Mouse (Mus musculus) layer of hippocampus, adult 11-12 months (tissue): ENCODE measurements around the gene Rnasek.

Experiments
- DNase-seq: peaks from one replicate; pipeline ENCODE4 v3.0.0; 2022; ENCODE audit warnings: low spot score

The Rnasek gene

DNA sequence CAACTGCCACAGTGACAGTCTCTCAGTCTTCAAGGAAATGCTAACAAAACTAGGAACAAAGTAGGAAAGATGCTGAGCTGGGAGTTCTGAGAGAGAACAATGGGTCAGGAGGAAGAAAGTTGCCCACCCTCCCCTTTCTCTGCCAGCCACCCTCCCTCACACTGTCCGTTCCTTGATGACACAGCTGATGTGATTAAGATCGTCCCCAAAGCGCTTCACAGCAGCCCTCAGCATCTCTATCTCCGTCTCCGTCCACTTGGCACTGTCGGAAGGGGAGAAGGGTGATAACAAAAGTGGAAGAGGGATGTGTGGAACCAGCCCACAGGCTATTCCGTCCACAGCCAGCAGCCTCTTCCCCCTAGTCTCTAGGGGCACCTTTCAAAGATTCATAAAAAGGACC is 2.9 kb downstream of the Rnasek start:
- no peak for DNase-seq

DNA sequence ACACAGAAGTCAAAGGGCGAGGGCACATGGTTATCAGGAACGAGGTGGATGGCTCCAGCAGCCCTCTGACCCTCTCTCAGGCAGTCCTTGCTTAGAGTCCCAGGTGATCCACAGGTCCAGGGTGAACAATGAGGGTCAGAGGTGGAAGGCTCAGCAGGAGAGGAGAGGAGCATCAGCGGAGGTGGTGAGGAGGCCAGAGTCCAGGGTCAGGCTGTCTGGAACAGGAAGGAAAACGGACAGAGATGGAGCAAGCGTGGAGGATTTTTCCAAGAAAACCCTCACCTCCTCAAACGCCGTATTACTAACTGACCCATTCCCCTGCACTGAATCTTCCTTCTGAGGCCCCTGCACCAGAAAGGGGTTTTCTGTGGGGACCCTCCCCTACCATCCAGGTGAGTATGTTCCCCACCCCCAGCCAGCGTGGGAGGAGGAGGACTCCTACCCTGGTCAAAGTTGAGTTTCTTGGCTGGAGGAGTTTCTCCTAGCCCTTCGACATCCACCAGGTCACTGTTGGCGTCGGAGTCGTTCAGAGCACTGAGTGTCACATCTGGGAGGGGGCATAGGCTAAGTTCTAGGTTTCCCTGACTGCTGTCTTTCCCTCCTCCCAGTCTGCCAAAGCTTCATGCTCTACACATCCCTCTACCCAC is 4.3 kb downstream of the Rnasek start:
- DNase-seq = no peak

DNA sequence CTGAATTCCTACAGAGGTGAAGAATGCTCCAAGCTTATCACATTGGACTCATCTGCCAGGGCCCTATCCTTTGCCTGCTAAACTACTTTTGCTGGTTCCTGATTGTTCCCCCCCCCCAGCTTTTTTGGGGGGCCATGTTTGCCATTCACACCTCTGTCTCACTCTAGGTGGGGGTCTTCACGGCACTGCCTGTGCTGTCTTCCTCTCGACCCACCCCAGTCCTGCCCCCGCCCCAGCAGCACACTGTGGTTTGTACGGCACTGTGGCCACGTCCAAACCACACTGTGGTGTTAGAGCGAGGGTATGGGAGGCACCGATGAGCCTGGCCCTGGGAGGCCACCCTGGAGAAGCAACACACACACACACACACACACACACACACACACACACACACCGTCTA is 5.1 kb downstream of the Rnasek start:
- DNase-seq = no peak

DNA sequence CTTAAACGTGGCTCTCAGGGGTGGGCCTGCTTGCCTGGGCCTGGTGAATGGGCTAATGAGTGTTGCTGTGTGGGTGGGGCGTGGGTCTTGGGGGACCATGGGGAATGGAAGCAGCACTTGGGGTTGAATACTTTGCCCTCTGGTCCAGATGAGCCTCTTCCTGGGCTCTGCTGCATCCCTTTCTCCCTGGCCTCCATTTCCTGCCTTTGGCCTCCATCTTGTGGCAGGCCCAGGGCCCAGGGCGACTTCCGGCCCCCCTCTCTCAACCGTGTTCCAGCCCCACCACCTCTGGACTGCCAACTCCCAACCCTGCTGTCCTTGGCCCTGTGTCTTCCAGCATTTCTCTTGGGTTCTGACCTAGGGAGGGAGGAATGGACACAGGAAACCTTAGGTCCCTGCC is 5.6 kb downstream of the Rnasek start:
- no peak for DNase-seq

DNA sequence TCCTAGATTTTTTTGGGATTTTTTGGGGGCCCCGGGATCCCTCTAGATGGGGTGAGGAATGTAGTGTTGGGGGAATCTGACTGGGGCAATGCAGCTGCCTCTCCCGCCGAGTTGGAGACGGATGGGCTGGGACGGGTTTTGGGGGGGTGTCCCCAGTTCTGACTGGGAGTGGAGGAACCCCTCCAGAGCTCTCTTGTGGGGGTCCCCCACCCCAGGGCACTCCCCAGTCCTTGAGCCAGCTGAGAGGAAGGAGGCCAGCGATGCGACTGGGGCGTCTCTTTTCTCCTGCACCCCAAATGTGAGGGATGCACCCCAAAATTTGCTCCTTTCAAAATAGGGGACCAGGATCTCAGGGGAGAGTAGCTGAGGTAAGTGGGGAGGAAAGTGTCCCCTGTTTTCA is 6.6 kb downstream of the Rnasek start:
- no peak for DNase-seq

DNA sequence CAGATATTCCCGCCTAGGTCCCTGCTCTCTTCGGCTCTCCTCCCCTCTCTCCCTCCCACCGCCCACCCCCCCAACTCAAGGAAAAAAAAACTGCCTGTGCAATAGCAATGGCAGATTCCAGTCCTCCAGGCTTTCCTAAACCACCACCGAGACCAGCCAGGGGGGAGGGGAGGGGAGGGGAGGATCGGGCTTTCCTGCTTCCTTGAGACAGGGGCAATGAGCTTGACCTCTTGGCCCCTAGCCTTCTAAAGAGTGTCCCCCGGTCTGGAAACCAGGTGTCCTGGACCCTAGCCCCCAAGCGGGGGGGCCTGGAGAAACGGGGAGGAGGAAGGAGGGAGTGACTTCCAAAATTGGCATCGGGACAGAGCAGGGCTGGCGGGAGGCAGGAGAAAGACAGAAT is 7.1 kb downstream of the Rnasek start:
- DNase-seq = no peak

DNA sequence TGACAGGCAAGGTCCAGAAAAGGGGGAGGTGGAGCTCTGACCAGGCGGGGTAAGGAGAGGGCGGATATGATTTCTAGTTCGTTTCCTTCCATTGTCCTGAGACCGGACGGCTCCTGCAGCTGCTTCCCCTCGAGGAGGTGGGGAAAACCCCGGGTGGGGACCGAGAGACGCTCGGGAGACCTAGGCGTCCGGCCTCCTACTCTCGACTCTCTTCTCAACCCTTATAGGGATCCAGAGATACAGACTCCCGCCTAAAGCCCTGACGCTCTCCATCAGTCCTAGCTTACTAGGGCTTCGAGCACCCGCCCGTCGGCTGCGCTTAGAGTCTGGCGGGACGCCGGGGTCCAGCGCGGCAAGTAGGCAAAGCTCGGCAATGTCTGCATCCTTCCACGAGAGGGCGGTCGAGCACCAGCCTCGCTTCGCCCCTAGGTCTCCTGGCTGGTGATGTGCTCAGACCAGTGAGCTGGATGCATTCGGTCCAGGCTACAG is 9.4 kb downstream of the Rnasek start:
- peak; percentile 72 for DNase-seq

DNA sequence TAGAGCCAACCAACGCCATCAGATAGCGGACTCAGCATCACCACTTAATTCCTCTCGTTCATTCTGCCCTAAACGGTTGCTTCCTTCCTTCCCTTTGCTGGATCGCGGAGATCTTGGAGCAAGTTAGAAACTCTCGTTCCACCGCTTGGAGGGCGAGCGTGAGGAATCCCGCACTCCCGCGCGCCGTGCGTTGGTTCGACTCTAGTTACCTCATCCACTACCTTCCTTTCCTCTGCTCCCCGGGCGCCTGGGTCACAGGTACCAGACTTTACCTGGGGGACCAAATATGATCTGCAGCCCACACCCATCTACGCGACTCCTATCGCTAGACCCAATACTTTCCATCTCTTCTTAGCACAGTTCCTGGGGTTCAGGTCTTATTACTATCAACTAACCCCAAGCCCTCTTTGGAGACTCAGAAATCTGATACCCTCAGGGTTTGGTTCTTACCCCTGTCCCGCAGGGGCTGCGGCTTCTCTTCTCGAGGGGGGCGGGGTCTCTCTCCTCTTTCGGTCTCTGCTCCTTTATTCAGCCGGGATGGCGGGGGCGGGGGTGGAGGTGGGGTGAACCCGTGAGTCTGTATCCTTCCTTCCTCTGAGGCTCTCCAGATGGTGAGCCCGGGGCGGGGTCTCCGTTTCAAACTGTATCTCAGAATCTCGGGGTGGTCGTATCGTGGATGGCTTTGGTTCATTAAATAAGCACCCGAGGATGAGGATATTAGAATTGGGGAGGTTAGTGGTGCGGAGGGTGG is 10.2 kb downstream of the Rnasek start, which contains the start of gene Bcl6b:
Gene Bcl6b (minus strand): TSS at position 539 of the 751 bp plus-strand sequence.
- DNase-seq = no peak

DNA sequence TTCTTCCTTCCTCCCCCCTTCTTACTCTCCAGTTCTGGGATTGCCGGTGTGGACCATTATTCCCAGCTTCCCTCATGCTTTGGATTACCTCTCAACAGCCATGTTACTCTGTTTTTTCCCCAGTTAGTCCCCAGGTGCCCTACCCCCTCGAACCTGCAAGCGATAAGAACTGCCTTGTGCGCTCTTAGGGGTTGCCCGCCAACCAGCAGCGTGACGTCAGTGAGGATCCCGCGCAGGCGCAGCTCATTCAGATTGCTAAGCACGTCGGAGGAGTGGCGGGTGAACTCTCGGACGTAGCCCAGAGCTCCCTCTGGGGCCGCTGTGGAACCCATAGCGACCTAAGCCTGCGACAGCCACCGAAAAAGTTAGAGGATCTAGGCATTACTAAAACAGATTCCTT is 10.8 kb downstream of the Rnasek start:
- DNase-seq = peak; percentile 78

DNA sequence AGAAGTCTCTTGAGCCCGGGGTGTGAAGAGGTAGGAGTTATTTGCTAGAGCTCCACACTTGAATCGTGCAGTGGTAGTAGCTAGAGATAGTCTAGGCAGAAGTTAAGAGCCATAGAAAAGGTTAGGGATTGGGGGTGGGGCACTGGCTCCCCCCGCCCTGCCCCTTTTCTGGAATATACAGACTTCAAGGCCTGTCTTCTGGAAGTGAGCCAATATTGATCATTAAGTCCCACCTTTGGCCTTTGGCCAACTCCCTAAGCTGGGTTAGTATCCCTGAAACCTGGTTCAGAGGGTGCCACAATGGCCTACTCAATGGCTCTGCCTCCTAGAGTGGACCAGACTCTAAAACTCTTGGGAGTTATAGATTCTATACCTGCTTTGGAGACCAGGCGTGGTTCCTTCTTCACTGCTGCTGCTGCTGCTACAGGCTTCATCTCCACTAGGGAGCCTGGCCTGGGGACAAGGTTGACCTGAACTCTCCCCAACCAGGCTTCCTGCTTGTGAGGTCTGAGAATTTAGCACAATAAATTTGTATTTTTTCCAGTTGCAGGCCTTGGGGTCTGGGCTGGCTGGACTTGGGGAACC is 11.9 kb downstream of the Rnasek start:
- DNase-seq = no peak

DNA sequence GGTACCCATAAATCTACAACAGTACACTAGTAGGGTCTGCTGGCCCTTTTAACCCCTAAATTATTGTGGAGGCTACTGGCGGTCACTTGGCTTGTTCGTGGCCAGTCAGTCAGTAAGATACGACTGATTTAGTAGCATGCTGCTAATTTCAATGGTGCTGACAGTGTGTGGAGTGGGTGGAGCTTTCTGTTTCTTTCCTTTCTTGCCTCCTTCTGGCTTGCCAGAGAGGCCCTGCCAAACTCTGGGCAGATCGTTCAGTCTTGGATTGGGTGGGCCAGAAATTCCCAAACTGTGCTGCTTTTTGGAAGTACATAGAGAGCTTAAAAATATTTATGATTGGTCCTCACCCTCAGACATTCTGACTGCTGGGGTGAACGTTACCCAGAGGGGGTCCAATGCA is 12.5 kb downstream of the Rnasek start:
- DNase-seq = no peak

DNA sequence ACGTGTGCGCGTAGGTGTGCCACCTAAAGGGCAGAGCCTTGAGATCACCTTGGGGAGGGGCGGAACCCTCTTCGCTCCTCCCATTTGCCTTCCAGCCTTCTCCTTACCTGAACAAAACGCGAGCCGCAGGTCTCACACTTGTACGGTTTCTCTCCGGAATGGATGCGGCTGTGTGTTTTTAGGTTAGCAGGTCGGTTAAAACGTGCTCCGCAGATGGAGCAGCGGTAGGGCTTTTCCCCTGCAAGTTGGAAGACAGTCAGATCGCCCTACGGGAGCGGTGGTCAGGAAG is 13.1 kb downstream of the Rnasek start:
- no peak for DNase-seq

DNA sequence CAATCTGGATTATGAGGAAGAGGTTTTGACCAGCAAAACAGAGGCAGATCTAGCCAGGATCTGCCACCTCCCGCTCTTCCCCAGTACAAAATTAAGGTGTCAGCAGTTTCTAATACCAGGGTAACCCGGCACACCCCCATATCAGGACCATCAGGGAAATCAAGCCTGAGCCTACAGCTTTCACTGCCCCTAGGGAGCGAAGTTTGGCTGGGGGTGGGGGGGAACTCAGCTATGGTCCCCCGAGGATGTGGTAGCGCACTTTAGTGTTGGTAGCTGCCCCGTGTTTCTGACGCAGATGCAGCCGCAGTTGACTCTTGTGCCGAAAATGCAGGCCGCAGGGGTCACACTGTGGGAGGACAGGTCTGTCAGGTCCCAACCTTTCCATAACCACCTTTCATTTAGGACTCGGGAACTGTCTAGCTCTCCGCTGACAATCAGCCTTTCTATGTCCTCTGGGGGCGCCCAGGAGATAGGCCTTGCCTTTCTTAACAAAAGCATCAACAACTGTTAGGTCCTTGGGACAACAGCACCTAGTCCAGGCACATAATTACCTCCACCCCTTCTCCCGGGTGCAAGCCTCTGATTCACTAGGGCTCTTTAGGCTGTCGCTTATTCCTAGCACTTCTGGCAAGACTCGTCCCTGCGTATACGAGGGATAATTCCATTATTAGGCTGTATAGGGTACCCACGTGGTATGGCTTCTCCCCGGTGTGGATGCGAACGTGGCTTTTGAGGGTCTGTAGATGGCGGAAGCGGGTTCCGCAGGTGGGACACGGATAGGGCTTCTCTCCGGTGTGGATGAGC is 13.6 kb downstream of the Rnasek start:
- no peak for DNase-seq

DNA sequence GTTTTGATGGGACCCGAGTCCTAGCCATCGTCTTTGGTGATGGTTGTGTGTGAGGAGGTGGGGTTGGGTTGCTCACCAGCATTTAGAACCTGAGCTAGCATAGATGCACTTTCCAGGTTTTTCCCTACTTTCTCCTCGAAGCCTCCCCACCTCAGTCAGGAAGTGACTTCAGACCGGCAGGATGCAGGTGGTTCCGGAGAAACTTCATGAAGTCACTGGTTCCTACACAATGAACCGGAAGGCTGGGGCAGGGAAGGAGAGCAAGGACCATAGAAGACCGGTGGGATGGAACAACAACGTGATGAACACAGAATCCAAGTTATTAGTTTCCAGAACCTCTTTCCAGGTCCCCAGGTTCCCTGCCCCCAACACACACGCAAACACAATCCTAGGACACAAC is 15.9 kb downstream of the Rnasek start:
- no peak for DNase-seq

DNA sequence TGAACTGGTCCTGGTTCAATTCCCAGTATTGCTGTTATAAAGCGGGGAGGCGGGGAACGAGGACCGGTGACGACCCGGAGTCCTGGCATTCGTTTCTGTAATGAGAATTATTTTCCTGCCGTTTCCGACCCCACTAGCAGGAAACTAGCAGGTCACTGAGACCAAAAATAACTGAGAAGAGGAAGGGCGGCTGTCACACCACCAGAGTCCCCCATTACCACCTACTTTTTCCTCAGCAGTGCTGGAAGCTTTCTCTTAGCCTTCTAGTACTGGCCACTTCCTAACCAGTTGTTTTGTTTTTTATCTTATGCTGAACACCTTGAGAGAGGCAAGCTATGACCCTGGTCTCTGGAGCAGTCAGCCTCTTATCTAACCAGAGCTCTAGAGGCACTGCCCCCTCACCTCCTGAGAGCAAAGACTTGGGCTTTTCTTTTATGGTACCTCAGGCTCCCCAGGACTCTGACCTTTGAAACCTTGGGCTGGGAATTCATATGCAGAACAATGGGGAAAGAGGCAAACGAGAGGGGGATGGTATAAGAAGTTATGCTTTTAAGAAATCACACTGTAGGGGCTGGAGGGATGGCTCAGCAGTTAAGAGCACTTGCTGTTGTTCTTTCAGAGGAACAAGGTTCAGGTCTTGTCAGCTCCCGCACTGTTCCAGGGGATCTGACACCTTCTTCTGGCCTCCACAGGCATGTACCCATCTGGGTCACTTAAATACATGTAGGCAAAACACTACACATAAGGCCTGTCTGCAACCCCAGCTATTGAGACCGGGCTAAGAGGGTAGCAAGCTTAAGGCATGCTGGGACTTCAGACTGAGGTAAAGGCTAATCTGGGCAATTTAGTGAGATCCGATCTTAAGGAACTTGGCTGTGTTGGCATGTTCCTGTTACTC is 17.8 kb downstream of the Rnasek start:
- DNase-seq = no peak

DNA sequence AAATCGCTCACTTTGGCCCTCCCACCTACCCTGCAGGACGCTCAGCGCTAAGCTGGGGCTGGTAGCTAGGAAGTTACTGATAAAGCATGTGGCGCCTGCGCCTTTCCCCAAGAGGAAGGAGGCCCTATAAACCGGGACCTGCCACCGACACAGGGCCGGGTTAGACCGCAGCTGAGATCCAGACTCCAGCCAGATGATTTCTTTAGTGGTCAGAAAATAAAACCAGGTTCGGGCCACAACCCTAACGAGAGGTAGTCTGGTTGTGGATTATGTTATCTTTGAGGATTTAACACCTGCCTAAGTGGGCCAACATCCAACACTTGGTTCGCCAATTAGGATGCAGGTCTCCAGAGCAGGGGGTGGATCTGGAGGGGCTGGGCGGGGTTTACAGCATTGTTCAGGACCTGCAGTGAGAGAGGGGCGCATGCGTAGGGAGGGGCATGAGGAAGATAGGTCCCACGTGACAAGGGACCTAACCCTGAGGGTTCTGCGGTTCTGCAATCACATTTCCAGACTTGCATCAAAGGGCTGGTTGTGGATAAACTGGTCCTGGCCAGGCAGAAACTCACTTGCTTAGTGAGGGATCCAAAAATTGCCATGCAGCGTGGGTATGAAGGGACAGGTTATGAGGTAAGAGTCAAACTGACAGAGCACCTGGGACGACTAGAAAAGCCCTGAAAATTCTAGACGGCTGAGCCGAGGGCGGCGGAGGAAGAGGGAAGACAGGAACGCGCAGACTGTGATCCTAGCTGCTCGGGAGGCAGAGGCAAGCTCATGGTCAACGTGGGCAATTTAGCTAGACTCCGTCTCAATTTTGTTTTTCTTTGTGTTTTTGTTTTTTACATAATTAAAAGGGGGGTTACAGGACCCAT is 18.7 kb downstream of the Rnasek start, which contains the start of gene Slc16a13:
Gene Slc16a13 (minus strand): TSS at position 334 of the 872 bp plus-strand sequence.
- DNase-seq = peak; percentile 97

DNA sequence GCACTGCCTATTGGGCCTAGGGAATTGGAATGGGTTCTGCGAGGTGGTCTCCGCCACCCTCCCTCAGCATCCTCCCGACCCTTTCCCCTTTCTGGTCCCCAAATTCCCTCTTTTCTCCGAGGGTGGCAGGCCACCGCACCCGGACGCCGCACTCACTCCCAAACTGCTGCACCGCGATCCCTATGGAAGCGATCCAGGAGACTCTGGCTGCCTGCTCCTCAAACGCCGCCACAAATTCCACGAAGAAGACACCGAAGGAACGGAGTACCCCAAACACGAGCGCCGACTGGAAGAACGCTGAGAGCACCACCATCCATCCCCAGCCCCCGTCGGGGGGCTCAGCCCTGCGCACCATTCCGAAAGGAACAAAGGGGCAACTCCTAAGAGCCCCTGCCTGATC is 19.3 kb downstream of the Rnasek start:
- DNase-seq = no peak

DNA sequence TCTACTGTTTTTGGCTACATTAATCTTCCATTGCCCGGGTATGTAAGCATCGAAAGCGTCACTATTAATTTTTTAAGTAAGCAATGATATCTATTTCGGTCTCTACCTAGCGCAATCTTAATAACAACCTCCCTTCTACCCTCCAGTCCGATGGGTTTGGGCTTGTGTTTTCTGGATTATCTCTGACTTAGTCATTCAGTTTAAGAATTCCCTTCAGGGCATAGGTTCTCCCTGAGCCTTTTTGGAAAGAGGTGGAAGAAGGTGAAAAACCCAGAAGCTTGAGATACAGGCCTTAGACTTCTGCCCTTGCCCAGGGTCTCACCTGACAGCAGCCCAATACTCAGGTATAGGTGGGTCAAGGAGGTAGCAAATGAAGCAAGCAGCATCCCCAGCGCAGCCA is 19.8 kb downstream of the Rnasek start:
- DNase-seq = no peak

DNA sequence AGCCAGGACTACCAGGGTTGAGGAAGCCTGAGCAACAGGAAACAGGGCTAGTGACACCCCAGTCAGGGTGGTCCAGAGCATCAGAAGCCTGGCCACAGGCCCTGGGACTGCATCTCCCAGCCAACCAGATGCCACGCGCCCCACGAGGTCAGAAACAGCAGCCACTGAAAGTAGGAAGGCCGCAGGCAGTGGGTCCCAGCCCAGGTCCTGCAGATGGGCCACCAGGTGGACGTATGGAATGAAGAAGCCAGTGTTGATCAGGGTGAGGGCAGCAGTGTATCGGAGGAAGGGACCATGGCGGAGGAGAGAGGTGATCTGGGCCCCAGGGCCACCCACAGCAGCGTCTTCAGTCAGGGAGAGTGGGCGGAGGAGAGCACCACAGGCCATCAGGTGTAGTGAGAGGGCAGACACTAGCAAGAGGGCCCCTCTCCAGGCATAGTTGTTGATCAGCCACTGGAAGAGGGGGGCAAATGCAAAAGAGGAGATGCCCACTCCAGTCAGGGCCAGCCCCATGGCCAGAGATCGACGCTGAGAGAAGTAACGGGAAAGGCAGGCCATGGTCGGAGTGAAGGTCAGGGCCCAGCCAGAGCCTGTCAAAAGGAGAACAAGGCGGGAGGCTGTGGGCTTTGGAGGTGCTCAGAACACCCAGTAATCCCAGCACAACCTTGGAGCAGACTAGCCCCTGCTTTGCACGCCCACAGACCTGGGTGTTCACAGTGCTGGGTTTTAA is 20.7 kb downstream of the Rnasek start:
- no peak for DNase-seq

DNA sequence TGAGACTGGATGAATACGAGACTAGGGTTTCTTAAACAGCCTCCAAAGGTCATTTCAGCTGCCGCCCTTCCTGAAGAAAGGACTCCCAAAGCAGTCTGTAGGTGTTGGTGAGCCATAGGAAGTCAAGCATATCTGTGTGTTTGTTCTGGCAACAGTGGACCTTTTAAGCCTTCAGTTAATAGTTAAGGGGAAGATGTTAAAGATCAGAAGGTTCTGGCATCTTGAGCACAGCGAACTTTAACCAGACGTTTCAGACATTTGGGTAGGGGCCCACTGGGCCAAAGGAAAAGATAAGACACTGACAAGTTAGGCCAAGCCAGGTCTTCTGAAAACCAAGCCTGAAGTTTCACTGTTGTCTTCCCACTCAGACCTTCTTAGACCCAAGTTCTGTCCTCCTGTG is 21.6 kb downstream of the Rnasek start:
- no peak for DNase-seq
